ENCODE assay signal across 16 mouse cellular contexts in the genomic region with DNA sequence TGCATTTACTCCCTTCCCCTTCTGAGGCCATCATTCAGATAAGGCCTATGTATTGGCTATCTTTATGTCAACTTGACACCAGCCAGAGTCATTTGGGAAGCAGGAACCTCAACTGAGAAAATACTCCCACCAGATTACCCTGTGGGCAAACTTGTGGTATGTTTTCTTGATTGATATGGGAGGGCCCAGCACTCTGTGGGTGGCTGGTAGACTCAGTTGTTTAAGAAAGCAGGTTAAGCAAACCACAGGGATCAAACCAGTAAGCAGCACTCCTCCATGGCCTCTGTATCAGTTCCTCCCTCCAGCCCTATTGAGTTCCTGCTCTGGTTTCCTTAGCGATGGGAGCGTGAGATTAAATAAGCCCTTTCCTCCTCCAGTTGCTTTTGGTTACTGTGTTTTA.
"Had no signal": no experiment of that assay in that cellular context is flagged by ENCODE, and none has a peak within 500 bp of the region (broad histone marks: within the 10 kb centered on the region; RNA-seq: fewer than 3 reads in every experiment).

No protein-coding gene starts in this region.

- H3K4me3 ChIP-seq: lung, embryonic 15.5 days; midbrain, embryonic 13.5 days; midbrain, embryonic 15.5 days; neural tube, embryonic 12.5 days had no signal

- H3K4me2 ChIP-seq: lung, embryonic 15.5 days; midbrain, embryonic 11.5 days; midbrain, embryonic 13.5 days; midbrain, embryonic 15.5 days; neural tube, embryonic 12.5 days had no signal

- H3K27ac ChIP-seq: lung, embryonic 15.5 days; macrophage; midbrain, embryonic 13.5 days; midbrain, embryonic 15.5 days; neural tube, embryonic 12.5 days had no signal

- H3K9me3 ChIP-seq: lung, embryonic 15.5 days; midbrain, embryonic 13.5 days; midbrain, embryonic 15.5 days; neural tube, embryonic 12.5 days had no signal

- DNase-seq: liver, postnatal 0 days; lung, adult 2 months; lung, postnatal 14 days; lung, postnatal 36 days; right cerebral cortex, postnatal 14 days; spleen, adult 18-20 months; thymus, adult 18-20 months; thymus, postnatal 14 days; thymus, postnatal 36 days had no signal

- H3K27me3 ChIP-seq: lung, embryonic 15.5 days; midbrain, embryonic 13.5 days; midbrain, embryonic 15.5 days; neural tube, embryonic 12.5 days had no signal

- ATAC-seq: liver, postnatal 0 days; lung, postnatal 0 days; midbrain, embryonic 13.5 days; midbrain, embryonic 15.5 days had no signal

- H3K4me1 ChIP-seq: lung, embryonic 15.5 days; midbrain, embryonic 13.5 days; midbrain, embryonic 15.5 days; neural tube, embryonic 12.5 days had no signal

- H3K9ac ChIP-seq: liver, postnatal 0 days; lung, embryonic 15.5 days; midbrain, embryonic 13.5 days; midbrain, embryonic 15.5 days; neural tube, embryonic 12.5 days had no signal
